Mouse (Mus musculus): ENCODE measurements around the gene Folr2.

- TF ChIP-seq CTCF (IDR thresholded peaks at IDR 0.05; ENCODE audit: extremely low read depth, insufficient read depth, insufficient read length, insufficient replicate concordance): no peak
- no peak for TF ChIP-seq POLR2A (IDR thresholded peaks at IDR 0.05; ENCODE audit: low read depth, low read length)
Measured at GRCm38 (mm10) chr7:101852846-101853245, 4.1 kb downstream of the Folr2 start.

Data from spleen, adult 2 months (tissue).